Mouse (Mus musculus): Measurements from ENCODE around the gene Cdc25b. TPM values are rescaled to one million over a fixed set of nuclear protein-coding genes. Genes with fewer than 3 reads are reported as not detected.

Cdc25b gene
- total and polyA plus RNA-seq, 2 experiments from 2014 or later: 15.0 to 15.3 TPM

GRCm38 (mm10) chr2:131160671-131161111 is 26.1 kb upstream of the Cdc25b start:
- H3K4me1 ChIP-seq (ENCODE audit: control insufficient read depth, insufficient read depth): peaks cover 7% of the 10 kb centered on the region; the same call in 1 of the 2 replicates
- H3K9me3 ChIP-seq (replicated peaks; ENCODE audit: control insufficient read depth, low read length): no peaks in the 10 kb centered on the region
- H3K9ac ChIP-seq (replicated peaks; ENCODE audit: low read depth, low read length): peak overlapping the region; percentile 62
- DNase-seq (ENCODE audit: low spot score) (peak; percentile 57), ATAC-seq (ENCODE audit: insufficient read depth, low read depth) (peak; percentile 7)
- no peaks in the 10 kb centered on the region for H3K27me3 ChIP-seq (ENCODE audit: control insufficient read depth, insufficient read depth, low read length)
- TF ChIP-seq EP300 (IDR thresholded peaks at IDR 0.05; ENCODE audit: low read depth) (no peak), CTCF (IDR thresholded peaks at IDR 0.05; ENCODE audit: low read depth) (peak; percentile 49)
- under 1% methylated on average over 17 of the region's 17 CpGs for WGBS
- 0 out of 2 replicates have a peak, but pooled peaks cover 1% of the 10 kb centered on the region for H3K36me3 ChIP-seq (replicated peaks; ENCODE audit: control insufficient read depth, insufficient read depth, low read length)
- H3K4me3 ChIP-seq (ENCODE audit: low read depth, low read length): peak overlapping the region; percentile 70
- H3K4me2 ChIP-seq (ENCODE audit: low read depth, low read length): peak overlapping the region; percentile 99
- H3K27ac ChIP-seq (ENCODE audit: low read depth): peak overlapping the region; percentile 84

GRCm38 (mm10) chr2:131163924-131164323 is 22.8 kb upstream of the Cdc25b start:
- ATAC-seq (ENCODE audit: insufficient read depth, low read depth) (no peak), DNase-seq (ENCODE audit: low spot score) (no peak)
- Histone ChIP-seq H3K9ac (replicated peaks; ENCODE audit: low read depth, low read length) (no peak overlapping the region), H3K36me3 (replicated peaks; ENCODE audit: control insufficient read depth, insufficient read depth, low read length) (no peaks in the 10 kb centered on the region), H3K27ac (ENCODE audit: low read depth) (no peak overlapping the region), H3K4me3 (ENCODE audit: low read depth, low read length) (no peak overlapping the region), H3K4me1 (ENCODE audit: control insufficient read depth, insufficient read depth) (peaks cover 6% of the 10 kb centered on the region; the same call in 1 of the 2 replicates), H3K27me3 (ENCODE audit: control insufficient read depth, insufficient read depth, low read length) (no peaks in the 10 kb centered on the region), H3K9me3 (replicated peaks; ENCODE audit: control insufficient read depth, low read length) (no peaks in the 10 kb centered on the region), H3K4me2 (ENCODE audit: low read depth, low read length) (no peak overlapping the region)
- TF ChIP-seq EP300 (IDR thresholded peaks at IDR 0.05; ENCODE audit: low read depth) (no peak), CTCF (IDR thresholded peaks at IDR 0.05; ENCODE audit: low read depth) (no peak)
- WGBS: 67% methylated on average over 7 of the region's 7 CpGs

- DNase-seq (ENCODE audit: low spot score) (no peak), ATAC-seq (ENCODE audit: insufficient read depth, low read depth) (no peak)
- Histone ChIP-seq H3K36me3 (replicated peaks; ENCODE audit: control insufficient read depth, insufficient read depth, low read length) (no peaks in the 10 kb centered on the region), H3K4me1 (ENCODE audit: control insufficient read depth, insufficient read depth) (no peaks in the 10 kb centered on the region), H3K27ac (ENCODE audit: low read depth) (no peak overlapping the region), H3K9ac (replicated peaks; ENCODE audit: low read depth, low read length) (no peak overlapping the region), H3K4me2 (ENCODE audit: low read depth, low read length) (no peak overlapping the region), H3K9me3 (replicated peaks; ENCODE audit: control insufficient read depth, low read length) (no peaks in the 10 kb centered on the region), H3K4me3 (ENCODE audit: low read depth, low read length) (no peak overlapping the region), H3K27me3 (ENCODE audit: control insufficient read depth, insufficient read depth, low read length) (peaks cover 8% of the 10 kb centered on the region; the same call in 1 of the 2 replicates)
- WGBS: 97% methylated on average over 2 of the region's 2 CpGs
- TF ChIP-seq CTCF (IDR thresholded peaks at IDR 0.05; ENCODE audit: low read depth) (no peak), EP300 (IDR thresholded peaks at IDR 0.05; ENCODE audit: low read depth) (no peak)
Observed at GRCm38 (mm10) chr2:131166172-131166571, 20.6 kb upstream of the Cdc25b start.

GRCm38 (mm10) chr2:131167984-131168383 is 18.8 kb upstream of the Cdc25b start:
- 0 out of 2 replicates have a peak, but pooled peaks cover 4% of the 10 kb centered on the region for H3K36me3 ChIP-seq (replicated peaks; ENCODE audit: control insufficient read depth, insufficient read depth, low read length)
- ATAC-seq (ENCODE audit: insufficient read depth, low read depth) (no peak), DNase-seq (ENCODE audit: low spot score) (no peak)
- no peaks in the 10 kb centered on the region for H3K4me1 ChIP-seq (ENCODE audit: control insufficient read depth, insufficient read depth)
- H3K4me3 ChIP-seq (ENCODE audit: low read depth, low read length): no peak overlapping the region
- no peak overlapping the region for H3K4me2 ChIP-seq (ENCODE audit: low read depth, low read length)
- no peaks in the 10 kb centered on the region for H3K9me3 ChIP-seq (replicated peaks; ENCODE audit: control insufficient read depth, low read length)
- peaks cover 18% of the 10 kb centered on the region for H3K27me3 ChIP-seq (ENCODE audit: control insufficient read depth, insufficient read depth, low read length)
- TF ChIP-seq CTCF (IDR thresholded peaks at IDR 0.05; ENCODE audit: low read depth): no peak
- TF ChIP-seq EP300 (IDR thresholded peaks at IDR 0.05; ENCODE audit: low read depth): no peak
- 65% methylated on average over 6 of the region's 6 CpGs for whole genome bisulfite sequencing
- no peak overlapping the region for H3K27ac ChIP-seq (ENCODE audit: low read depth)
- no peak overlapping the region for H3K9ac ChIP-seq (replicated peaks; ENCODE audit: low read depth, low read length)

GRCm38 (mm10) chr2:131168914-131169313 is 17.8 kb upstream of the Cdc25b start:
- no peak overlapping the region for H3K27ac ChIP-seq (ENCODE audit: low read depth)
- no peaks in the 10 kb centered on the region for H3K9me3 ChIP-seq (replicated peaks; ENCODE audit: control insufficient read depth, low read length)
- H3K9ac ChIP-seq (replicated peaks; ENCODE audit: low read depth, low read length): no peak overlapping the region
- WGBS: 74% methylated on average over 1 of the region's 1 CpGs
- no peak overlapping the region for H3K4me3 ChIP-seq (ENCODE audit: low read depth, low read length)
- peaks cover 18% of the 10 kb centered on the region for H3K27me3 ChIP-seq (ENCODE audit: control insufficient read depth, insufficient read depth, low read length)
- no peak overlapping the region for H3K4me2 ChIP-seq (ENCODE audit: low read depth, low read length)
- no peak for TF ChIP-seq EP300 (IDR thresholded peaks at IDR 0.05; ENCODE audit: low read depth)
- no peak for TF ChIP-seq CTCF (IDR thresholded peaks at IDR 0.05; ENCODE audit: low read depth)
- H3K36me3 ChIP-seq (replicated peaks; ENCODE audit: control insufficient read depth, insufficient read depth, low read length): 0 out of 2 replicates have a peak, but pooled peaks cover 4% of the 10 kb centered on the region
- DNase-seq (ENCODE audit: low spot score) (no peak), ATAC-seq (ENCODE audit: insufficient read depth, low read depth) (no peak)
- no peaks in the 10 kb centered on the region for H3K4me1 ChIP-seq (ENCODE audit: control insufficient read depth, insufficient read depth)

GRCm38 (mm10) chr2:131170936-131171335 is 15.8 kb upstream of the Cdc25b start:
- no peak overlapping the region for H3K27ac ChIP-seq (ENCODE audit: low read depth)
- 0 out of 2 replicates have a peak, but pooled peaks cover 5% of the 10 kb centered on the region for H3K36me3 ChIP-seq (replicated peaks; ENCODE audit: control insufficient read depth, insufficient read depth, low read length)
- no peaks in the 10 kb centered on the region for H3K9me3 ChIP-seq (replicated peaks; ENCODE audit: control insufficient read depth, low read length)
- TF ChIP-seq CTCF (IDR thresholded peaks at IDR 0.05; ENCODE audit: low read depth): no peak
- no peak for TF ChIP-seq EP300 (IDR thresholded peaks at IDR 0.05; ENCODE audit: low read depth)
- 32% methylated on average over 9 of the region's 9 CpGs for WGBS
- H3K4me2 ChIP-seq (ENCODE audit: low read depth, low read length): no peak overlapping the region
- H3K4me1 ChIP-seq (ENCODE audit: control insufficient read depth, insufficient read depth): 0 out of 2 replicates have a peak, but pooled peaks cover 4% of the 10 kb centered on the region
- peaks cover 18% of the 10 kb centered on the region for H3K27me3 ChIP-seq (ENCODE audit: control insufficient read depth, insufficient read depth, low read length)
- H3K9ac ChIP-seq (replicated peaks; ENCODE audit: low read depth, low read length): no peak overlapping the region
- H3K4me3 ChIP-seq (ENCODE audit: low read depth, low read length): peak overlapping the region; percentile 20
- DNase-seq (ENCODE audit: low spot score): no peak
- ATAC-seq (ENCODE audit: insufficient read depth, low read depth): no peak

Measured in heart, postnatal 0 days (tissue).